Mouse (Mus musculus): ENCODE measurements around the gene Gm11733.

Gm11733 gene

DNA sequence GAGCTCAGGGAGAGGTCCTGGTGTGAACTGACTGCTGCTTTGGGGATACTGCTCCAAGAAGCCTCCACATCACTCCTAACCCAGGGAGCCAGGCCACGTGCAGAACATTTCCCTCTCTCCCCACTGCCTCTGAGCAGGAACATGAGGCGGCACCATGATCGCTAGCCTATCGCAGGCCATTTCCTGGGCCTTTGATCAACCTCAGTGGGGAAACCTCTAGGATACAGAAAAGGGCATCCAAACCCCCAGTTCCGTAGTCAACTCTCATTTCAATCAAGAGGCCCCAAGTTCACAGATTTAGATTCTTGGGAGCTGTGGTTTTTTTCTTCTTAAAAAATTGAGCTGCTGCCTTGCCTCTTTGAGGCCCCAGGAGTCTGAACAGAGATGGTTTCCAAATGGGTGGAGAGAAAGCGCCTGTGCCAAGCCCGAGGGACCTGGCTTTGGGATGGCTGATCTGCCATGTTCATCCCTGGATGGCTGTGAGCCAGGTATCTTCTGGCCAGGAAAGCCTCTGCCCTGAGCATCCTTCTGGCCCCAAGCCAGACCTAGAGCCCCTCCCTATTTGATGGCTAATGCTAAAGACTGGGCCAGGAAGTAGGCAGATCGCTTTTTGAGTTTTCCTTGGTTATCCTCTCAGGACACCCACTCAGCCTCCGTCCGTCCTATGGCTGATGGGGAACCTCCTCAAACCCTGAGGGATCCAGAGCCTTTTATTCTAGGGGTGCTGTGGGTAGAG lies 5.7 kb upstream of the Gm11733 start:
- DNase-seq (ENCODE audit: low spot score), result no peak

DNA sequence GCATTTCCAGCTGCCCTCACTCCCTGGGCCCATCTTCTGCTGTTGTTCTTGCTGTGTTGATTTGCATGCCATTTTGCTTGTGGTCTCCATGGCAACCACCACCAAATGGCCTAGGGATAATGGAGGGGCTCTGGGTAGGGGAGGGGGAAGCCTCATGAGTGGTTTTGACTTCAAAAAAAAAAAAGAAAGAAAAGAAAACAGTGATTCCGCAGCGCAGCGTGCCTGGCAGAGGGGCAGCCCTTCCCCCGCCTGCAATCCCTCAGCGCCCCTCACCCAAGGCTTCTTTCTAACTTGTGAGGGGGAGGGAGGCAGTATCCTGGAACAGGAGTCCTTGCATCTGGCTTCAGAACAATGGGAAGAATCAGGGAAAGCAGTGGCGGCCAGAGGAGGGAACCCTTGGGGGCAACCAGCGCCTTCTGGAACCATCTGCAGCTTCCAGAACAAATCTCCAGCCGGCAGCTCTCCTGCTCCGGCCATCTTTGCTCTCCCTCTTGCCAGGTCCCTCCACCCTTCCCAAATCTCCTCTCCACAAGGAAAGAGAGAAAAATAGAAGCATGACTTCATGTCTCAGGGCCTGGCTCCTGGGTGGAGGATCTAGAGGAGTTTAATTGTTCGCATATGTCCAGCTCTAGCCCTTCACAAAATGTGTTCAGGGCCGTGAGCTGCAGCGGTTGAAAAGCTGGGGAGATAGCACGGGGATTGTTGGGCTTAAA lies 5.0 kb upstream of the Gm11733 start:
- DNase-seq (ENCODE audit: low spot score), result no peak

DNA sequence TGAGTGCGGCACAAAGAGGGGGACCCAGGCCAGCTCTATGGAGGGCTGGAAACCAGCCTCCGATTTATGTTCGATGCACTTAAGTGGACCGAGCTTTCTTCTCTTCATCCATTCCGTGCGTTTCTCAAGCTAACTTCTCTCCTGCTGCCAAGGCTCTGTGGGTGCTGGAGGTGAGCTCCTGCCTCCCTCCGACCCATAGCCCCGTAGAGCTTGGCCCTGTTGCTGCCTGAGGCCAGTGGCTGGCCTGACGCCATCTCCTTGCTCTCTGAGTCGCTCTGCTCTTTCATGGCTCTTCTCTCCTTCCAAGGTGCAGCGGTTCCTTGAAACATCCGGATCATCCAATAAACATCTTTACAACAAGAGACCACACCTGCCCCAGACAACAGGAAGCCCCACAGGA lies 4.4 kb upstream of the Gm11733 start:
- DNase-seq (ENCODE audit: low spot score), result no peak

GRCm38 (mm10) chr11:117482300-117482676 lies 1.9 kb upstream of the Gm11733 start:
- no peak for DNase-seq (ENCODE audit: low spot score)

DNA sequence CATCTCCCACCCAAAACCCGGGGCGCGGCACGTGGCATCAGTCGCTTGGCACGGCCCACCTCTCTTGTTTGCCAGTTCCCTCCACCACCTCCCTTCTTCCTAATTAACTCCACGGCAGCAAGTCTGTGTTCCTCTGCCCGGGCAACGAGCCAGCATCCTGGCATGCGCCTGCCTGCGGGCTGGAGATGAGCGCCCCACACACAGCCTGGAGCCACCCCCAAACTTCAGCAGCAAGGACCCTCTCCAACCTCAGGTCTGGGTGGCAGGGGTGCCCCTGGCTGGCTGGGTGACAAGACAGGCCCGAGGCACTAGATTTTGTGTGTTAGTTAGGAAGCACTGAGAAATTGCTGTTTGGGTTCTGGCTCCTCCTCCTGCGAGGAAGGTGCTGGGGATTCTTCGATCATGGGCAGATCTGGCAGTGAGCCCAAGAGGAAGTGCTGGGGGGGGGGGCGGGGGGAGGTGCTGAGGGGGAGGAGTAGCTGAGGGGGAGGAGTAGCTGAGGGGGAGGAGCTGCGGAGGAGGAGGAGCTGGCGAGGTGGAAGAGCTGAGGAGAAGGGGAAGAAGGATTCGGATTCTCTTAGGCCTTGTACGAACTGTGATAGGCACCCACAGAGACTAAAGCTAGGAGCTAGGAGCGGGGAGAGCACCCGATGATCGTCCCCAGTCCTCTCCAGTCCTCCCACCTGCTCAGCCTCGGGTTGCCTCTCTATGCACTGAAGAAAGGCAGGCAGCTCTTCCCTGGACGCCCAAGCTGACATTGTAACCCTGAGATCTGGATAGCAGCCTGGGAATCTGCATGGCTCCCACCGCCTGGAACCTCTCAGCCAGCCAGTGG lies 1.3 kb upstream of the Gm11733 start:
- DNase-seq (ENCODE audit: low spot score), result peak; percentile 7

- no peak for DNase-seq (ENCODE audit: low spot score)
These were observed 7.4 kb downstream of the Gm11733 start for GRCm38 (mm10) chr11:117491408-117492208.

DNA sequence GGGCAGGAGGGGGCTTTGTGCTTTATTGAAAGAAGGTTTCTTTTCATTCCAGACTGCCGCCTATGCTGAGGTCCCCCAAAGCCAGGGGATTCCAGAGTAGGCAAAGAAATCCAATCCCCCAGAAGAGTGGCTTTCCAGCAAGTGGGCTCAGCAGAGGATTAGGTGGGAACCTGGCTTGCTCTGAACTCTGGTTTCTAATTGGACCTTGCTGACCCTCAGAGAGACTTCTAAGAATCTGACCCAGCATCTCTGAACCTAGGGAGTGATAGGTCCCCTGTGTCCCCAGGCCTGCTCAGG lies 8.0 kb downstream of the Gm11733 start:
- no peak for DNase-seq (ENCODE audit: low spot score)

DNA sequence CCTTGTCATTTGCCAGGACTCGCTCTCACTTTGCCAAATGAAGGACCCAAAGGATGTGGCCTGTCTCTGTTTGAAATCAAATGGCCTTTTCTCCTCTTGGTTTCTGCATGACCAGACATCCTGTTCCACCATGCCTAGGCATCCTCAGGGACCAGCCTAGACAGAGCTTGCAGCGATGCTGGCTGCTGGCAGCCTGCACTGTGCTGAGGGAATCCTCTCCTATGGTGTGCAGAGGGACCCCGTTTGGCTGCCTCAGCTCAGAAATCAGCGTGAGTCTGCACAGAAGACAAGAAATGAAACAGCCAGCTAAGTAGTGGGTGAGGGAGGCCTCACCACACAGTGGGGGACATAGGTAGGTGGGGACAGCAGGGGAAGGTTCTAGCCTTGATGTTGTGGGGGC lies 12.6 kb downstream of the Gm11733 start:
- DNase-seq (ENCODE audit: low spot score), result no peak

- DNase-seq (ENCODE audit: low spot score), result no peak
These were observed 13.3 kb downstream of the Gm11733 start for GRCm38 (mm10) chr11:117497256-117498136.

GRCm38 (mm10) chr11:117498137-117498511 lies 14.0 kb downstream of the Gm11733 start:
- DNase-seq (ENCODE audit: low spot score), result no peak

DNA sequence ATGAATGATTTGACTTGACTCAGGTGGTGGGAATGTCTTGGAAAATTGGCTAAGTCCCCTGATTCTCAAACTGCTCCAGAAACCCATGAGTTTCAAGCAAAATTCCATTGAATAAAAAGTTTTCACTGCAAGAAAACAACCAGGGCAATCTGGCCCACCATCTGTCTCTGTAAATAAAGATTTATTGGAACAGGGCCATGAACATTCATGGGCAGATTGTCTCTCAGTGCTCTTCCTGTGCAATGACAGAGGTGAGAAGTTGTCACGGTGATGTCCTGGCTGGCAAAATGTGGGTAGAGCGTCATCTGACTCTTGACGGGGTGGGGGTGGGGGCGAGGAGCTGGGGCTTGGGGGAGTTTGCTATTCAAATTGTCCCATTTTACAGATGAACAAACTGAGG lies 24.8 kb downstream of the Gm11733 start:
- DNase-seq (ENCODE audit: low spot score), result no peak

DNA sequence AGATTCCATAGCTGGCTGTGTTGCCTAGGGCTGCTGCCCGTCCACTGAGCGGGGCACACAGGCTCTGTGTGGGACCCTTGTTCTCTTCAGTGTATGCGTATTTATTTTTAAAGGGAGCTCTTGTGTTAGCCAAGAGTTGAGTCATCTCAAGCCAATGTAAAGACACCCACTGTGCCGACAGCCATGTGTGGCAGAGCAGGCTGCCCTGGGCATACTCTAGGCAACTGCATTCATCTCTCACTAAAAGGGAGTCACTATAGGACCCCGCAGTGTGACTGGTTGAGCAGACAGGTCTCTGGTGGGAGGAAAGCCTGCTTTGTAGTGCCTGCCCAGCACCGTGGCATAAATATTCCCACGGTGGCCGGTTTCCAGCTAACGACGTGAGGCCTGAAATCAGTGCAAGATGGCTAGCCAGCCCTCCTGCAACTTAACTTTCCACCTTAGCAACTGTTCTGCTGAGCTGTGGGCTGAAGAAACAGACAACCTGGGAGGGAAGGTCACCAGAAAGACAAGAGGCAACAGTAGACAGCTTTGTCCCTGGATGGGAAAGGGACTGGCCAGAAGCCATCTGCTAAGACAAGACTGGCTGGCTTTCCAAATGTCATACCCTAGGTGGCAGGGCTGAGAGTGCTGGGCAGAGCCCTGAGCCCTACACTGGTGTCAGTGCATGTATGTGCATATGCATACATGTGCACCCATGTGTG lies 31.7 kb downstream of the Gm11733 start:
- DNase-seq (ENCODE audit: low spot score), result no peak

GRCm38 (mm10) chr11:117516422-117516796 lies 32.2 kb downstream of the Gm11733 start:
- DNase-seq (ENCODE audit: low spot score), result no peak

- DNase-seq (ENCODE audit: low spot score), result no peak
These were observed 38.0 kb downstream of the Gm11733 start for GRCm38 (mm10) chr11:117521906-117522780.

- DNase-seq (ENCODE audit: low spot score), result no peak
These were observed 38.8 kb downstream of the Gm11733 start for GRCm38 (mm10) chr11:117522879-117523519.

DNA sequence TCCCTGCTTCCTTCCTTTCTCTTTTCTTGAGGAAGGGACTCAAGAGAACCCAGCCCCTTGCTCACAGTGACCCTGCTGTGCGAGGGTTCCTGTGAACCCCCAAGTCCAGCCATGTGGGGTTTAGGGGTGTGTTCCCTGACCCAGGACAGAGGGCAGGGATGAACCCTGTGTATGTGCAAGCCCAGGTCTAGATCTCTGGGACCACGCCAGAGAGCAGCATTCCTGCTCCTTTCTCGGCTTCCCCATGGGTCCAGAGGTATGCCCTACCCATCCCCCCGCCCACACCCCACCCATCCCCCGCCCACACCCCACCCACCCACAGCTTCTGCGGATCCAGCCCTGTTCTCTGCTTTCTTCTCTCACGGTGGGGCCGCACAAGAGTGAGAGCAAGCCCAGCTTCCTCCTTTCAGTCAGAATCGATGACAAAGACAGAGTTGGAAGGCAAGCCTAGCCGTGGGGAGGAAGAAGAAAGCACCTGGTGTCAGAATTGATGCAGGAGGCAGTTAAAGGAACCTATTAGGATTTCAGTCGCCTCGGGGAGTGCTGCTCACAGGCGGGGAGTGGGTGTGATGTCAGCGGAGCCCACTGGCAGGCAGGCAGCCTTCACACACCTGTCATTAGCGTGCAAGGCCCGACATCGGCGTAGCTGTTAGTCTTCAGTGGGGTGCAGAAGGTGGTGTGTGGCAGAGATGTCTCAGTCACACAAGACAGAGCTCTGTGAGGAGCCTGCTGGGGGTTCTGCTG lies 41.6 kb downstream of the Gm11733 start:
- no peak for DNase-seq (ENCODE audit: low spot score)

GRCm38 (mm10) chr11:117532374-117532773 lies 48.2 kb downstream of the Gm11733 start:
- no peak for DNase-seq (ENCODE audit: low spot score)

GRCm38 (mm10) chr11:117534912-117535311 lies 50.7 kb downstream of the Gm11733 start:
- DNase-seq (ENCODE audit: low spot score), result no peak

All from spleen, adult 12 weeks (tissue).